Mouse (Mus musculus) stomach, postnatal 0 days (tissue): Measurements from ENCODE around the gene Cebpa.

Experiments used
- CTCF ChIP-seq: IDR thresholded peaks from 2 replicates; pipeline ENCODE4 v1.5.1; 2016; ENCODE audit warnings: antibody characterized with exemption, low read depth, mild to moderate bottlenecking, moderate library complexity
- EP300 ChIP-seq: optimal IDR thresholded peaks from 2 replicates; pipeline ENCODE3; 2016; ENCODE audit warnings: antibody characterized with exemption

GRCm38 (mm10) chr7:35118841-35119413 lies at the start of gene Cebpa:
- peak; percentile 86 for TF ChIP-seq CTCF
- no peak for TF ChIP-seq EP300
